Mouse (Mus musculus) ES-Bruce4 (cell line): ENCODE measurements around the gene Tmed6.

Experiments
- CTCF ChIP-seq: IDR thresholded peaks from one replicate; pipeline ENCODE4 v1.8.1; 2011; ENCODE audit warnings: low read depth, low read length
- EP300 ChIP-seq: IDR thresholded peaks from 2 replicates; pipeline ENCODE4 v1.6.1; 2011; ENCODE audit warnings: low read depth, low read length; ENCODE audit not compliant: insufficient read depth
- POLR2A ChIP-seq: IDR thresholded peaks from one replicate; pipeline ENCODE4 v1.8.1; 2011; ENCODE audit warnings: low read length; ENCODE audit not compliant: insufficient read depth

DNA sequence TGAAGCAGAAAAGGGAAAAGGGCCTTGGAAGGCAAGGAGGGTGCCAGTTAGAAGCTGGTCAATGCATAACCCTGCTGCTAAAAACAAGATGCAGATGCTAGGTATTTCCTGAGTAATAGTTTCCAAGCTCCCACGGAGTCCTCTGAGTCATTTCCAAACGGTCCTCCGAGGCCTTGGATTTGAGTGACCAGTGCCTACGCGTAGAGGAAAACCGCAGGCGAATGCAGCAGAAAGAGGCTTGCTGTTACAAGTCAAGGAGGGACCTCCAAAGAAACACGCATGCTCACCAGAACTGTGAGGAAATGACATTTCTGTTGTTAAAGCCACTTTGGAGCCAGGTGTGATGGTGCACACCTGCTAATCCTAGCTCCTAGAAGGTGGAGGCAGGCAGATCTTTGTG is 42.0 kb downstream of the Tmed6 start:
- TF ChIP-seq CTCF (no peak), POLR2A (no peak), EP300 (no peak)
